Mouse (Mus musculus) embryo, embryonic 11.5 days (tissue): ENCODE results near the gene Snupn.
"Not testable (repeated sequence)": the region's sequence is repeated elsewhere in the genome, so short reads cannot be mapped to it uniquely, and the experiment has no call there.

Source experiments
- DNase-seq: peaks from one replicate; pipeline ENCODE4 v3.0.0-alpha.2; 2012; ENCODE audit warnings: low read depth, low spot score

Gene Snupn

GRCm38 (mm10) chr9:56950414-56951400 is at the start of gene Snupn:
TSS of gene Snupn (plus strand) at chr9:56950878.
- DNase-seq: peak; percentile 98

- DNase-seq: no peak
Observed at GRCm38 (mm10) chr9:56901187-56901586, 49.5 kb upstream of the Snupn start.

DNA sequence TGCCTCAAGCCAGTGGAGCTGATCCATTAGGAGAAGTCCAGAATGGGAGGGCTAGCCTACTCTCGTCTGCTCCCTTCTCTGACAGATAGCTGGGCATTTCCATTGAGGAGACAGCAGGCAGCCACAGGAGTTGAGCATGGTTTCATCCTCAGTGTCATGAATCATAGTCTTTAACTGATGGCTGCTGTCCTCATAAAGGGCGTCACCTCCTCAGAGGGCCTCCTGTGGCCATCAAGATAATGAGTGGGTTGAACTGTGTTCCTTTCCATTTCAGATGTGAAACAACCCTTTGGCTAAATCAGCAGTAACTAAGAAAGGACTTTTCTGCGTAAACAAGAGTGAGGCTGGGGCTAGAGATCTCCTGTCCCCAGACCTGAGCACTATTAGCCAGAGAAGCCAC is 47.0 kb upstream of the Snupn start:
- DNase-seq: no peak

DNA sequence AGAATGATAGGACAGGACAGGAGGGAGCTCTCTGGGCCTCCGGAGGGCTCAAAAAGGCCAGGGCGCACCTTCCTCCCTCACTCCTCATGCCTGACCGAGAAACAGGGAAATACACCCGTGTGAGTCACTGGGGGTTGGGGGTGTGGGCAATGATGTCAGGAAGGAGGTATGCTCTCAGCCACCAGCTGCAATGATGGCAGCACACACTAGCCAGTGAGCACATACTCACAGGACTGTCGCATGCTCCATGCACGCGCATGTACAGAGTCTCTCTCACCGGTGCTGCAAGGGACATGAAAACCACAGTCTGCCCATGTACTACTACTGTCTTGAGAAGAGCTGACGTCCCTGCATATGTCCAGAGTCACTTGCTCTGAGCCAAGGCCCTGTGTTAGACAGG is 43.1 kb upstream of the Snupn start:
- DNase-seq: no peak

- not testable (repeated sequence) for DNase-seq
Observed at GRCm38 (mm10) chr9:56909991-56910390, 40.7 kb upstream of the Snupn start.

- no peak for DNase-seq
Observed at GRCm38 (mm10) chr9:56911017-56911416, 39.7 kb upstream of the Snupn start.

GRCm38 (mm10) chr9:56913991-56914390 is 36.7 kb upstream of the Snupn start:
- DNase-seq: no peak

GRCm38 (mm10) chr9:56915116-56915515 is 35.6 kb upstream of the Snupn start:
- DNase-seq: no peak

- no peak for DNase-seq
Observed at GRCm38 (mm10) chr9:56915695-56916410, 34.8 kb upstream of the Snupn start.

DNA sequence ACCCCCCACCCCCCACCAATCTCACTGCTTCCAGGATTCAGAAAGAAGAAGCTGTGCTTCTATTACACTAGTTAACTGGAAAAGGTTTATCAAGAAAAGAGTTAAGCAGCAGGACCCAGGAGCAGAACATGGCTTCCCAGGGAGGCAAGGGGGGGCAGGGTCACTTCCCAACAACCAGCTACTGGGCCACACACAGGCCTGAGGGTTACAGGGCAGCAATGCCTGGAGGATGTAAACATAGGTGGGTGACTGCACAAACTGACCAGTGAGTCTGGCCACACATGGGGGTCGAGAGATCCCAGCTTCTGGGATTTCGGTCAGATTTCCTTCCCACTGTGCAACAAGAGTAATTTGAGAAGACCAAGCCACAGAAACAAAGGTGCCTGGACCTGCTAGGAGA is 33.5 kb upstream of the Snupn start:
- no peak for DNase-seq

GRCm38 (mm10) chr9:56918466-56918865 is 32.2 kb upstream of the Snupn start:
- DNase-seq: no peak

DNA sequence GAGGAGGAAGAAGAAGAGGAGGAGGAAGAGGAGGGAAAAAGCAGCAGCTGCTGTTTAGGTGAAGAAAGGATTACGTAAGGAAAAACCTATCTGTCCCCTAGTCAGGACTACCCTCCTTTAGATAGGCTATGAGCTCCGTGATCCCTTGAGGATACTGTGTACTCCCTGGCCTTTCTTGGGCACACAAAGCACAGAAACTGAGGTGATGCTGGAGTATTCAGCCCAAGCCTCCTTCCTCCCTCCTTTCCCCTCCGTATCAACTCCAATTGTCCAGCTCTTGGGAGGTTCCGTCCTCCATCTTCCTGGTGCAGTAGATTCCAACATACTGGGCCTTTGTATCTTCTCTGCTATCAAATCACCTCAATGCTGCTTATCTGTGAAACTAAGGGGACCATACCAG is 27.9 kb upstream of the Snupn start:
- no peak for DNase-seq

DNA sequence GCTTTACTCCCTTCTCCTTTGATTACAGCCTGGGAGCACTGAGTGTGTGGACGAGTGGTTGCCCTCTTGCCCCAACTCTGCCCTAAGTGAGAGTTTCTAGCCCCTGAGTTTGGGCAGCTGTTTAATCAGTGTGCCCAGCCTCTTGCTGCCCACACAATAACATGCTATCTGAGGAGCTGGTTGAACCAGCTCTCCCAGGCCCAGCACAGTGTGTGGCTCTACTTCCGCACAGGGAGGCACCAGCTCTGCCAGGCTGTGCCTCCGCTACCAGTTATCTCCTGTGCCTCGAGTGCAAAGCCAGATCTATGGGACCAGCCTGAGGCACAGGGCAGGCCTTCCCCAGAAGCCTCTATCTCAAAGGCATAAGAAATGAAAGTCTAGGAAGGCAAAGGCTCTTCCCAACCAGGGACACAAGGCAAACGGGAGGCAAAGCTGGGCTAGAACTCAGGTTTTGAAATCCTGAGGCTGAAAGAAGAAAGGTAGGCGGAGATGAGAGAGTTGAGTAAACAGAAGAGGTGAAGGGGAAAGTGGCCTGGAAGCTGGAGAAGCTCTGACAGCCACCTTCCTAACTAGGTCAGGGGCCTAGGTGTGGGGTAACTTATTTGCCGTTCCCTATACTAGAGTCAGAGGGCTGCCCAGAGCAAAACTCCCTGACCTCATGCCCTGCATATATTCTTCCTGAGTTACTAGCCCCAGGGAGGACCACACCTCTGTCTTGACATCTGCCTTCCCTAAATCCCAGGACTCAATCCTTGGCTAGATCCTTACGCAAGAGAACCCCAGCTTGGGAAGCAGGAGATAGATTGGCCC is 26.6 kb upstream of the Snupn start:
- DNase-seq: no peak

DNA sequence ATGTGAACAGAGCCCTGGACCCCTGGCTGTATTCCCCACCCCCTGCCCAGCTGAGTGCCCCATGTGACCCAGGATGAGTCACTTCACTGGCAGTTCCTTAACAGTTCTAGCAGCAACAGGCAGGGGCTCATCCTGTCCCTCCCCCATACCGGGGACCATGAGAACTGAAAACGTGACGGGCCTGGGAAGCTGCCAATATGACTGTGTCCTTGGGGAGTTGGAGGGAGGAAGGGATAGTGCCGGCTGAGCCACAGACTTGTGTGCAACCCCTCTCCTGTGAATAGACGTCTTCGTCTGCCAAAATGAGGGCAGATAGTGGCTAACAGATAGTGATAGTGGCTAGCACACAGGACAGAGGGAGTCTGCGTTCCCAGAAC is 26.0 kb upstream of the Snupn start:
- no peak for DNase-seq

DNA sequence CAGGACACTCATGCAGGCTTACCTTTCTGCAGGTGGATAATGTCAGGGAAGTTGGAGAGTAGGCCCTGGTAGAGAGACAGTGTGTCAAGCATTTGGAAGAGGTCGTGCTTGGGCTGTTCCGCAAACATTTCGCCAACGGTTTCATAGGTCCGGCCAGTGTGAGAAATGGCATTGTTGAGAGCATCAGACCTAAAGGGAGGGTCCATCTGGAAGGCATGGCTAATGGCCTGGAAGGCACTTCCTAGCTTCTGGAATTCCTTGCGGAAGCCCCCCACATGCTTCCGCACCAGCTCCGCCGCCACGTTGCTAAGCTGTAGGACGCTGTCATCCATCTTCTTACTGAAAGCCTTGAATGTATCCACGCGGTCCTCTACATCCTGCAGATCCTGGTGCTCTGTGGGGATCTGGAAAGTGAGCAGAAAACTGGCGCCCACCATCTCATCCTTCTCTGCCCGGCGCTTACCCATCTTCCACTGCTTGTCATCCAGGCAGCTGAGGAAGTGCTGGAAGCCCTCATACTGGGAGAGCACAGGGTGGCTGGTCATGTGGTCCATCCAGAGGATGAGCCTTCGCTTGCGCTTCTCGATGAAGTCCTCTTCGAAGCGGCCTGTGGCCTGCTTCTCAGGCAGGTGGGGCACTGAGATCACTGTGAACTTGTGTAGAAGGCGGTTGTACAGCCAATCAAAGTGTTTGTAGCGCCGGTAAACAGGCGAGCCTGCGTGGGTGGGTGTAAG is 25.2 kb upstream of the Snupn start:
- no peak for DNase-seq

GRCm38 (mm10) chr9:56926025-56926360 is 24.7 kb upstream of the Snupn start:
- no peak for DNase-seq

DNA sequence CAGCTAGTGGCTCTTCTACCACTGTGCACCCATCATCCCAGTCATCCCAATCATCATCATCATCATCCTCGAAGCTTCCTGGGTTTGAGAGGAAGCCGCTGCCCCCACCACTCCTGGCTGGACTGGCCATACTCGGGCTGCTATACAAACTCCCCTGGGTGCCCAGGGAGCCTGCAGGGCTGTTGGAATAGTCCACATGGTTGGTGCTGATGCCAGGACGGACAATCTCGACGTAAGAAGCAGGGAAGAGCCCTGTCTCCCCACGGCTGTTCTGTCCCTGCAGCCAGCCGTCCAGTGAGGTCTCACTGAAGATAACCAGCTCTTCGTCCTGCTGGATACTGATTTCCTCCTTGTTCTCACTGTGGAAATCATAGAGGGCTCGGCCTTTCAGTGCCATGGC is 24.3 kb upstream of the Snupn start:
- no peak for DNase-seq

- DNase-seq: no peak
Observed at GRCm38 (mm10) chr9:56927191-56928012, 23.3 kb upstream of the Snupn start.

DNA sequence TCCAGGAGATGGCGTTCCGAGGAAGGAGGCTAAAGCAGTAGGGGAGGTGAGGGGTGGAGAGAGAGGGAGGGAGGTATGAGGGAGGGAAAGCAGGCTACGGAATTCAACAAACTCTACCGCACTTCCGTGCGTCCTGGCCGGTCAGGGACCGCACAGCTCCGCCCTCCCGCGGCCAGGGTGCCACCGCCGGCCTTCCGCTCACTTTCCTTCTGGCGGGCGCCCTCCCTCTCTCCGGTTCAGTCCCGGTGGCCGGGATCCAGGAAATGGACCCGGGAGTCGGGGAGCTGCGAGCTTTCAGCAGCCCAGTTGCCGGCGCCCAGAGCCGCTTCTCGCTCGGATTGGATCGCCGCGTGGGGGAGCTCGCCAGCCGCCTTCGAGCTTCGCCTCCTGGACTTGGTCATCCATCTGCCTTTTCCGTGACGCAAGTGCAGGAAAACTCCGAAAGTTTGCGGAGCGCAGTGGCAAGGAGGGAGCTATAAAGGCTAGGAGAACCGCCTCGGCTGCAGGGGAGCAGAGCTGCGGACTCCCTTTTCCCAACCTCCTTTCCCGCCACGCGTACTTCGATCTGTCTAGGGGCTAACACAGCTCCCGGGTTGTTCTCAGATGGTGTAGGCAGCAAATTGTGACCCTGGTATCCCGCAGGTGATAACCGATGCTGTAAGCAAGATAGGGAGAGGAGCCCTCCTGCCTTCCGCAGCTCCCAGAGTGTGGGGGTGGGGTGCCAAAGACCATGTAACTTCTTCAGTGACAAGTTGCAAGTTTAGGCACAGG is 22.5 kb upstream of the Snupn start, which contains the start of gene Snx33:
Gene Snx33 (minus strand): TSS at position 331 of the 771 bp plus-strand sequence.
- DNase-seq: peak; percentile 83

- no peak for DNase-seq
Observed at GRCm38 (mm10) chr9:56929496-56929895, 21.2 kb upstream of the Snupn start.
